Mouse (Mus musculus) urinary bladder, postnatal 25 days (tissue): Measurements from ENCODE around the gene Gucd1.
"Not testable (repeated sequence)": the region's sequence is repeated elsewhere in the genome, so short reads cannot be mapped to it uniquely, and the experiment has no call there.

Experiments
- DNase-seq: peaks from one replicate; pipeline ENCODE4 v3.0.0; 2022; ENCODE audit warnings: low spot score

Gene Gucd1

DNA sequence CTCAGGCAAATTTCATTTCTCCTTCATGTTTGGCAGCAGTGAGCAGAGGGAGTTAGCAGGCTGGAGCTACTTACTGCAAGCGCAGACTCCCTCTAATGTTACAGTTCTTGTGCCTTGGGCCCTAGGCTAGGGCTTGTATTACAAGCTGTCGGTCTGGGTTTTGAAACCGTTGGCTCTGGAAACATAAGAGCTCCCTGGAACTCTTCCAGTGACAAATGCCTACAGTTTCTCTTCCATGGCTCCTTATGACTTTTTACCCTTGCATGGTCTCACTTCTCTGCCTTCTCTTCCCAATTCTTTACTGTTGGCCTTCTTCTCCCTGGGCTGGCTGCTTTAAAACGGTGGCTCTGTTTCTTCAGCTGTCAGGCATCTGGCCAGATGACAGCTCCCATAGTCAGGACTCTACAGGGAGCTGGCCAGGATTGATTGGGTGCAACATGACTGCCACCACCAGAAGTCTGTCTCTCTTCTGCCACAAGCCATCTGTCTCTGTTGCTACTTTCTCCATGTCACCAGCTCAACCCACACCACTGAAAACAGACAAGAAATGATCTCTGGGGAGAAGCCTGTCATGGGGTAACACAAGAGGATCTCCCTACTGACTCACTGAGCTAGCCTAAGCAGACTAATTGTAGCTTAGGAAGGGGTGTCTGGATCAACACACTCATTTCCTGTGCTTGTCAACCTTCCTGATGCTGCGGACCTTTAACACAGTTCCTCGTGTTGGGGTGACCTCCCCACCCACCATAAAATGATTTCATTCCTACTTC lies 51.8 kb downstream of the Gucd1 start:
- no peak for DNase-seq

DNA sequence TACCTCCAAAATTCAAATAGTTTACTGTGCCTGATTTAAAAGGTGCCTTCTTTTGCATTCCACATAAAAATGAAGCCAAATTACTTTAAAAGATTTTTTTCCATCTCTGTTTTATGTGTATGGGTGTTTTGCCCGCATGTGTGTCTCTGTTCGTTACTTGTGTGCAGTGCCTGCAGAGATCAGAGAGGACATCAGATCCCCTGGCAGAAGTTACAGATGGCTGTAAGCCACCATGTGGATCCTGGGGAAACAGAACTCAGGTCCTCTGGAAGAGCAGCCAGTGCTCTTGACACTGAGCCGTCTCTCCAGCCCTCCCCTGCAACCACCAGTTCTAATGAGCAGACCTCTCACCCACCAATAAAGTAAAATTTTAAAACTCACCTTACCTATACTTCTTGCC lies 55.0 kb downstream of the Gucd1 start:
- DNase-seq, result no peak

DNA sequence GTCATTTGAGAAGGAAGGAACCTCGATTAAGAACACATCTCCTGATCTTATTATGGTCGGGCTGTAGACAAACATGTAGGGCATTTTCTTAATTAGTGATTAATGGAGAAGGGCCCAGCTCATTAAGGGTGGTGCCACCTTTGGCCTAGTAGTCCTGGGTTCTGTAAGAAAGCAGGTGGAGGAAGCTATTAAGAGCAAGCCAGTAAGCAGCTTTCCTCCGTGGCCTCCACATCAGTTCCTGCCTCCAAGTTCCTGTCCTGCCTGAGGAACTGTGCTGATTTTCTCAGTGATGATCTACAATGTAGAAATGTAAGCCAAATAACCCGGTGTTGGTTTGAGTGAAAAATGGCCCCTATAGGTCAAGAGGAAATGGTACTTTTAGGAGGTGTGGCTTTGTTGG lies 59.4 kb downstream of the Gucd1 start:
- DNase-seq, result no peak

DNA sequence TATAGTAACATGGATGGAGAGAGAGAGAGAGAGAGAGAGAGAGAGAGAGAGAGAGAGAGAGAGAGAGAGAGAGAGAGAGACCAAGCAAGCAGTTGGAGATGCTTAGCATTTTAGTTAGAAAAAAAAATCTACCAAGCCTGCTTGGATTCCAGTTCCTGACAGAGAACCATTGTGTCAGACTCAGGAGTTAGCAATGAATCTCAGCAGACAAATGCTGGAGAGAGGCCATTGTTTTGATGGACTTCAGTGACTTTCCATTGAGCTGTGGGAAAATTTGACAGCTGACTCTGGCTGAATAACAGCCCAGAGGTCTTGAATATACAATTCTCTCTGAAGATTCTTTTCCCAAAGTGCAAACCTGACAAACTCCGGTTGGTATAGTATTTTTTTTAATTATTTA lies 59.9 kb downstream of the Gucd1 start:
- DNase-seq, result no peak

DNA sequence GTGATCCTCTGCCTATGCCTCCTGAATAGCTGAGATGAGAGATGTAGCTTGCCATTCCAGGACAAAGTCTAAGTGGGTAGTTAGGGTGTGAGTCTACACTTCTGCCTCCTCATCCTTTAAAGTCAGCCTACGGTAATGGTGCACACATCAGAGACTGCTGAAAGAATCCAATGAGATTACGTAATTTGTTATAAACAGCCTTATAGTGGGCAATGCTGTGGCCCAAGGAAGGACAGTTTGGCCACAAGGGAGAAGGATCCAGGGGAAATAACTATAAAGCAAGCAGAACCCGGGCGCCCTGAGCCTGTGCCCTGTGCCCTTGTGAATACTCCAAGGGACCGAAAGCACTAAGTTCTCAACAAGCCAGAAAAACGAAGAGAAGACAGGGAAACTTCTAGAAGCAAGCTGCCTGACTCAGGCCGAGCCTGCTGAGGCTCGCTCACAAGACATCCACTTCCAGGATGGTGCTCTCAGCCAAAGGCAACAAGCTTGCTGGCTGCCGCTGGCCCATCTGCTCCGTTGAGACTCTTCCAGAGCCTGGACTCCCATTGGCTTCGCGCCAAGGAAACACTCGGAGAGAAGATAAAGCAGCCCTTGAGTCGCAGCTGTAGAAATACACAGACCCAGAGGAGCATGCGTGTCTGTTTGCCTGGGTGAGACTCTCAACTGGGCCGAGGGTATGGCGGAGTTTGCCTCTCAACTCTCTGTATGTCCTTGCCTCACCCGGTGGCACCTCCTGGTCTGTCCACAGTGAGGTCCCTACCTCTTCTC lies 61.5 kb downstream of the Gucd1 start:
- DNase-seq, result not testable (repeated sequence)

DNA sequence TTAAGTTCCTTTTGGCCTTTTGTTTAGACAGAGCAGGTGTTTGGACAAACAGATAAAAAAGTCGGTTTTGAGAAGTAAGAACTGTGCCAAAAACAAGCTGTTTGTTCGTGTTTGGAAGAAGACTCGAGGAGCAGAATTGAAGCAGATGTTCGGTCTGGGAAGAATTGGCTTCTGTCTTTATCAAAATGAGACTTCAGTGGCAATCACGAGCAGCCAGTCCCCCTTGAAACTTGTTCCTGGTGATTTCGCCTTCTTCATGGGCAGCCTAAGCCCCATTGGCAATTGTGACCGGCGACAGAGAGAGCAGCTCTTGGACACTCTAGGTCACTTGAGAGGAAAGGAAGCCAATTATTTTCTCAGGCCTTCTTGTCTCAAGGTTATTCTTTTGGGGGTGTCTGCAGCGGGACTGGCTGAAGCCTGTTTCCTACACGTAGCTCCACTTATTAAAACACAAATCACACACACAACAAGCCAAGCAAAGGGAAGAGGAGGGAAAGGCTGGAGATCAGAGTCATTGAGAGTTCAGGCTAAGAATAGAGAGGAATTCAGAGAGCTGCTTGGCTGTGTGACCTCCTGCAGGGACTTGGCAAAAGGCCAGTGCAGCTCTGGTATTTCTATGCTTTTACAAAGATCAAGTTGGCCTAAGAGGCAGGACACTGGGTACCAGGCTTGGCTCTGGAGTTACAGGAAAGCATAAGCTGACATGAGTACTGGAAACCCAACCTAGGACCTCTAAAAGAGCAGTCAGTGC lies 66.6 kb downstream of the Gucd1 start:
- DNase-seq, result no peak

DNA sequence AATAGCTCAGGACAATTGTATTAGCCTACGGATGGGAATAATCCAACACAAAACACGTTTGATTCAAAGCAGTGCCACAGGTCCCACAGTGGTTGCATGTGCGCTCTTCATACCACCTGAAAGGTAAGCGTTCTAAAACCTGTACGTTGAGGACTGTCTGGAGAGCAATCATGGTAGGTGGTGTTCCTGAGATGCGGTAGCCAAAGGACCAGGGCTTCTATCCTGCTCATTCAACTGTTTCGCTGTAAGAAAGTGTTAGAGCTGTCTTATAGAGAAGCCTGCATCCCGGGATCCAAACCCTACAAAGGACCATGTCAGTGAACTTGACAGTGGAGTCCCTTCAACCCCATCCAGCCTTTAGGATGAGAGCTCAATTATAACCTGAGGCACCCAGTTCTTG lies 67.4 kb downstream of the Gucd1 start:
- no peak for DNase-seq

DNA sequence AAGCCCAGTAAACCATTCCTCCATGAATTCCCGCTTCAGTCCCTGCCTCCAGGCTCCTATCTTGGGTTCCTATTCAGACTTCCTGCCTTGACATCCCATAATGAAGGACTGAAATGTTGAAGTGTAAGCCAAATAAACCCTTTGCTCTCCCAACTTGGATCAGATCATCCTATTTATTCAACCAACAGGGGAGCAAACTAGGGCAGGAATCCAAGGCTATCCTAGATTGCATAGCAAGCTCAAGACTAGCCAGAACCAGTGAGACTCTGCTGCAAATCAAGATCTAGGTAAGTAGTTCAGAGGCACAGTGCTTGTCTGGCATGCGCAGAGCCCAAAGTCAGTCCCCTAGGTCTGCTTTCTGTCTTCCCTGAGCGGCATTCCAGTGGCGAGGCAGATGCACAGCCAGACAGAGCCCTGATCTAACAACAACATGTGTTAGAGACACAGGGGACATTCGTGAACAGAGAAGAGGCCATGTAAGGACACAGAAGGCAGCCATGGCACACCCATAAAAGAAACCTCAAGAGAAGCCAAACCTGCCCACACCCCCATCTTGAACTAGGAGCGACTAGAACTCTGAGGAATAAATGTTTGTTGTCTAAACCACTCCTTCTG lies 68.9 kb downstream of the Gucd1 start:
- no peak for DNase-seq

DNA sequence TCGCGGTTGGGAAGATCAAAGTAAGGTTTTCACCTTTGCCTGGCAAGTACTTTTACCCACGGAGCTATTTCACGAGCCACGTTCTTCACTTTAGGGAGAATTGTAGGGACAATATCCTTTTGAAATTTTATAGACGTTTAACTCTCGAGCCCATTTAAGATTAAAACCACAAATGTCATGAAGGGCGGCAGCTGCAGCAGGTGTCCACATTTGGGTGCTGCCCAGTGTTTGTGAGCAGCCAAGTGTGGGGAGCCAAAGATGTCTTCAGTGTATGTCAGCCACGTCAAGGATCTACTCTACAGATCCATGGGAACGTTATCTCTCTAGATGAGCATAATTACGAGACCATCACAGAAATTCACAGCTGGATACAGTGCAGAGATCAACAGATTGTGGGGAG lies 70.3 kb downstream of the Gucd1 start:
- DNase-seq, result no peak

DNA sequence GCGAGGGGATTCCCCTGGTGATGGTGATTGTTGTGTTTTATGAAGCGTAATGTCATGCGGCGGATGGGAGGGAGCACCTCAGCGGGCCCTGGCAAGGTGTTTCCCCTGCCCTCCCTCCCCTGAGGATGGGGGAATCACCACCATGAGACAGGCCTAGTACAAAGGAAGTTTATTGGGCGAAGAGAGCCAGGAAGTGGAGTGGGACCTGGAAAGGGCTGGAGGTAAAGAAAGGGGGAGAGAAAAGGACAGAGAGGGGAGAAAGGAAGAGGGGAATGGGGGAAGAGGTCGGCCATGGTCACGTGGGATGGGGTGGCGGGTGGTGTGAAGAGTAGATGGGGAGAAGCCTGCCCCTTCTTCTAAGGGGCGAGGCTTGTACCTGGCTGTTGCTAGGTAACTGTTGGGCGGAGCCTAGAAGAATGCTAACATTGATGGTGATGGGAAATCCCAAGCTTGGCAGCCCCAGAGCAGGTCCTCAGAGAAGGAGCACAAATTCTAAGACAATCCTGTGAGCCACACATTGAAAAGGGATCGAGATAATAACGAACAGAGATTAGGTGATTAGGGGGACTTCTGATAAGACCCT lies 71.2 kb downstream of the Gucd1 start:
- no peak for DNase-seq

DNA sequence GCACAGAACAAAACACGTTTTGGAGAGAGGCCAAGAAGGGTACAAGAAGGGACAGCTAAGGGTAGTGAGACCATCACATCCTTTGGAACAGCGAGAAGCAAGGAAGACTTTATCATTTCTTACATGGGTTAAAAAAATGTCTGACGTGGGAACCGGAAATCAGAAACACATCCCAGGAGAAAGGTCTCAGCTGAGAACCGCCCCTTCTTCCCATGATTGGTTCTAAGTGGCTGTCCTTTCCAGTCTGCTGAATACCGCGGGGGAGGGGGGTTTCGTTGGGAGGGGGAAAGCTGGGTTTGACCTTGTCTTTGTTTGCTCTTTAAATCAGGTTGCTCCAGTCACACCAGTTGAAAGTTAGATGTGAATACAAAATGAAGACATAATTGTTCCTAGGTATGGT lies 72.7 kb downstream of the Gucd1 start:
- no peak for DNase-seq

DNA sequence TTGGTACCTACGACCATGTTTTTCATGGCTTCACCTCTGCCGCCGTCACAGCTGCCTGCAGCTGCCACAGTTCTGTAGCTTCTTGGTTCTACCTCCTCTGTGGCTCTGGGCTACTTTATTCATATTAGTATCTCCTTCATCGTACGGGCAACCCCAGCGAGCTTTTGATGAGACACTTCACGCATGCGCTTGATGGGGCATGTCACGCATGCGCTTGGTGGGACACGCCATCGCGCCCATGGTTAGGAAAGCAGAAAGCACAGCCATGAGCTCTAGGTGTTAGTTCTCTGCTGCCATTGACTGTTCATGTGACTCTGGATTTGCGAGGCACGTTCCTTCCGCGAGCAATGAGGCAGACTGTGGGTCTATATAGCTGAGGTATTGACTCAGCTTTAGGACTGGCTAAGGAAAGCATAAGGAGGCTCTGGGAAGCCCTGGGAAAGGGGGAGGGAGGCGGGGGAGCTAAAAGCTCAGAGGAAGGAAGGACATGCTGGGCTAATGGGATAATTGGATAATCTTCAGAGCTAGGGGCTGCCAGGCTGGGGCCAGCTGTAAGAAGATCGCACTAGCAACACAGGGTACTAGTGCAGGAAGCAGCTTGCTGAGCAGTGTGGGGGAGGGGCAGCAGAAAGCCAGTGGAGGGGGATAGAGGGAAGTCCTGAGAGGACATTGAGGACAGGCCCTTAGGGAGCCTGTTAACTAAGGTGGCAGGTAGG lies 73.5 kb downstream of the Gucd1 start:
- DNase-seq, result no peak

DNA sequence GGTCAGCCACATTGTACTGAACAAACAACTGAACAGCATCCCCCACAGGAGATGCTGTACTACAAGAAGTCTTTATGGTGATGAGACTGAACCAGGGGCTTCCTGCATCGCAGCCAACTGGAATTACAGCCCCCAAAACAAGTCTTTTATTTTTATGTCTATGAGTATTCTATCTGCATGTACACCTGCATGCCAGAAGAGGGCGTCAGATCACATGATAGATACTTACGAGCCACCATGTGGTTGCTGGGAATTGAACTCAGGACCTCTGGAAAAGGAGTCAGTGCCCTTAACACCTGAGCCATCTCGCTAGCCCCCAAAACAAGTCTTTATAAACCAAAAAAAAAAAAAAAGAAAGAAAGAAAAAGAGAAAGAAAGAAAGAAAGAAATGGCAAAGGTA lies 74.8 kb downstream of the Gucd1 start:
- no peak for DNase-seq

DNA sequence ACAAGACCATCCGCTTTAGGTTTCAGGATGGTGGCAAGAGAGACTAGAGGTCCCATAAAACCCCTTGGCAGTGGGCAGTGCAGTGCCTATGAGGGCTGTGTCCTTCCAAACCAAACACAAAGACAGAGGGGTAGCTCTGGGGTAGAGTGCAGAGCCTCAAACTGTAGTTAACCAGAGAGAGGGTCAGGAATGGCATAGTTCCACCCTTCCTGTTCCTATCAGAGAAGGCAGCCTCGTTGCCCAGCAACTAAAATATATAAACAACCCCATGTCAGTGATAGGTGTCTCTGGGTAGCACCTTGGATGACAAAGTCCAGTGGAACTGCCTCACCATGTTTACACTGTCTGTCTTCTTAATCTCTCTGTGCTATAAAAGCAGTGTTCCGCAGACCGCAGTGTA lies 76.0 kb downstream of the Gucd1 start:
- no peak for DNase-seq

DNA sequence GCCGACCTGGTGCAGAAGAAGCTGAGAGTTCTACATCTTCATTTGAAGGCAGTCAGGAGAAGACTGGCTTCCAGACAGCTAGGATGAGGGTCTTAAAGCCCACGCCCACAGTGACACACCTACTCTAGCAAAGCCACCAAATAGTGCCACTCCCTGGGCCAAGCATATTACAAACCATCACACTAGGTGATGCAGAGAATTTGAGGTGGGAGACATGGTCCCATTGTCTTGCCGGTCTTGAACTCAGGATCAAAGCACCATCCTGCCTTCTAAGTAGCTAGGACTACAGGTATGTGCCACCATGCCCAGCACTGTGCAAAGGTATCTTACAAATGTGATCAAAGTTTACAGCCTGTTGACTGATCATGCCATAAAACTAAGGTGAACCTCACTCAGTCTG lies 77.0 kb downstream of the Gucd1 start:
- DNase-seq, result no peak

DNA sequence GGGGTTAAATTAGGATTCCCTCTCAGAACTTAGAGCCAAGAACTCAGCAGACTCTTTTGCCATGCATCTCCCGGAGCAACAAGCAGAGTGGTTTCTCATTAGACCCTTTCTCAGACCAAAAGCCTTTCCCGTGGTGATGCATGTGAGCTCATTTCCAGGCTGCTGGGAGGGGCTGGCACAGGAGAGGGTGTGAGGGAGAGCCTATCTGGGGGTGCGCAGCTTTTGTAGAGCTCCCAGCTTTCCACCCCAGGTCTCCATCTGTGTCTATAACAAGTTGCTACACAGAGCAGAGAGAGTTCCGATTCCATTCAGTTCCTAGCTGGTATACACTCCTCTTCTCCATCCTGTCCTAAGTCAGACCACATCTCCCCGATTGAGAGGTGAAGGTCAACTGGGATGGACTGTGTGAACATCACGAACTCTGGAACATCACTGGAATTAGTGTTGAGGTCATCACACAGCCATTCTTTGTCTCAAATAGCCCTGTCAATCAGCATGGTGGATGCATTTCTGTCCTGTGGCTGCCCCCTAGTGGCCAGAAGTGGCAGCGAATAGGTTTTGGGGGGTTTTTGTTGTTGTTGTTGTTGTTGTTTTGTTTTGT lies 78.5 kb downstream of the Gucd1 start:
- DNase-seq, result peak; percentile 22

DNA sequence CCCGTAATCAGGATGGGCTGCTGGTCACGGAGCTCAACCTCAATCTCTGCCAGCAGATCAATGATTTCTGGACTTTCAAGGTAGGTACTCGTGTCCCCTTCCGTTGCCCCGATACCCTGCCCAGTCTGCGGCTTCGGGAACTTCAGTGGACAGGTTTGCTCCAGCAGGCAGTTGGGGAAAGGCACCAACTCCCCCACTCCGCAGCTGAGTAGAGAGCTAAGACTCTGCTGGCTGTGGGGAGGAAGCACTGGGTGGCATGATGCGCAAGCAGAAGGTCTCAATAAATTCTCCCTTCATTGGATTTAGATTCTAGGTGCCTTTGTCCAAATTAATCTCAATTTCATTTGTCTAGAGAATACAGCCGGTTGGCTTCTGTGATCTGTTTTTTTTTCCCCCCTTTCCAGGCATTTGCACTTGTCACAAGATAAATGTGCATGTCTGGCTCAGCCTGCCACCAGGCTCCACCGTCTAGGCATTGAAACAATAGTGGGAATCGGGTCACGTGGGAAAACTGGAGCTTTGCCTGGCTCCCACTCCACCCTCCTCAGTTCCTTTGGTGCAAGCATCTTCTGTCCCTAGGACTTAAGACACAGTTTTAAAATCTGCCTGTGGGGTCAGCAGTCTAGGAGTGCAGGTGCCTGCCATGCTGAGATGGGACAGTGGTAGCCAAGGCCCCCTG lies 79.5 kb downstream of the Gucd1 start:
- no peak for DNase-seq

DNA sequence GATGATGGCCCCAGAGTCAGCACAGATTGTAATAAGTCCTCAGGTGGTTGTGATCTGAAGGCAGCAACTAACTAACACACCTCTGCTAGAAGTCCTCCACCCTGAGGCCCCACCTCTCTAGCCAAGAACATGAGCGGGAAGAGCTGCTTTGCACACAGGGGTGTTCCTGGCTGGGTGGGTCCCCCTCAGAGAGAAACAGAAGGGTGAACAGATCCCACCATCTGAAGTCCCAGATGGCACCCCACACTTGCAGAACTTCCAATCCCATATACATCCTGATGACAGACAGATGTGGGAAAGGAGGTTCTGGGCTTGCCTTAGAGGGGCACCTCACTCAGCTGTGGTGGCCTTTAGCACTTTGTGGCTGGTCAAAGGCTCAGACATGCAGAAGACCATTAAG lies 80.5 kb downstream of the Gucd1 start:
- DNase-seq, result no peak

DNA sequence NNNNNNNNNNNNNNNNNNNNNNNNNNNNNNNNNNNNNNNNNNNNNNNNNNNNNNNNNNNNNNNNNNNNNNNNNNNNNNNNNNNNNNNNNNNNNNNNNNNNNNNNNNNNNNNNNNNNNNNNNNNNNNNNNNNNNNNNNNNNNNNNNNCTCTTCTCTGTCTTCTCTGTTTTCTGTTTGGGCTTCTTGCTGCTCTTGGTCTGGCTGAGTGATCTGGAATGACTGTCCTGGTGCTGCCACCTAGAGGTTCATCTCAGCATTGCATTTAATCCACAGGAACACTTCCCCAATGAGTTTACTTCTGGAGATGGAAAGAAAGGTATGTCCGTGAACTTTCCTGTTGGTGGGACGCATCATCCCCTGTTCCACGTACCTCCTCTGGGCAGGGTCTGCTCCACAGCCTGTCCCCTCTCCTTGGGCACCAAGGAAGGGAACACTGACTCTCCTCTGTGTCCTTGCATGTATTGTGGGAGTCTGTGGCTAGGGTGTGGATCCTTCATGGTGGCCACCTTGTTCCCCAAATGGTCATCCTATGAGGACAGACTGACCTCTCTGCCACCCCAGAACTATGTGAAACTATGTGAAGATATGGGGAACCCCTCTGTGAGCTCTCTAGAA lies 81.1 kb downstream of the Gucd1 start:
- DNase-seq, result peak; percentile 82

DNA sequence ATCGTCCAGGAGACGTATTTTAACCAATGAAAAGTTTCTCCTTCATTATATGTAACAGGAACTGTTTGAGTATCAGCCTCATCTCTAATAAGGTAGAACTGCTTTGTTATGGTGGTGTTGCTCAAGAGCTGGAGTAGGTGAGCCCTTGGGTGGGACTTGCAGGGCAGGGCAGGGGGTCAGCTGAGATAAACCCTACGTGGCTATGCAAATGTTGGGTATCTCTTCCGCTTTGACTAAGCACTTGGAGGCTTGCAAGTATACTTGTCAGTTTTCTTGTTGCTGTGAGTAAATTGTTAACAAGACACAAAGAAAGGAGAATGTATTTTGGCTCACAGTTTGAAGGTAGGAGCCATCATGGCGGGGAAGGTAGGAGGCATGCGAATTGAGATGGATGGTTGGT lies 87.1 kb downstream of the Gucd1 start:
- DNase-seq, result no peak
